Mouse (Mus musculus): ENCODE data around the gene Ercc6l2.

DNA sequence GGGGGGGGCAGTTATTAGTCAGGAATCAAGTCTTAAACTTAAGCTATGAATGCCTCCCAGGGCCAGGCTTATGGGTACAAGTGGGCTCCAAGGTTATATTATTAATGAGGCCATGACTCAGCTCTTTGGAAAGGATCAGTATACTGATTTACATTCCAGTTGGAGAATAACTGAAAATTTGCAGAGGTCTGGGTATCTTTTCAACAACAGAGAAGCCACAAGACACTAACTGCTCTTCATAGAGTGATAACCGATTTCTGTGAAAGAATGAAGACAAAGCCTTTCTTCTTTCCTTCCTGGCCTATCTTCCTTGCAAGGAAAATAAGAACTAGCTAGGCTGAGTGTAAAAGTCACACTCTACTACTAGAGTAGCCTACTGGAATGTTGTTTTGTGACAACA, 100.6 kb downstream of the Ercc6l2 start:
- TF ChIP-seq CTCF (IDR thresholded peaks at IDR 0.05) (no peak), POLR2A (IDR thresholded peaks at IDR 0.05; ENCODE audit: insufficient read depth, low read depth, low read length) (no peak)
